Comparison of ENCODE assay signal across 22 mouse cellular contexts in the genomic region with DNA sequence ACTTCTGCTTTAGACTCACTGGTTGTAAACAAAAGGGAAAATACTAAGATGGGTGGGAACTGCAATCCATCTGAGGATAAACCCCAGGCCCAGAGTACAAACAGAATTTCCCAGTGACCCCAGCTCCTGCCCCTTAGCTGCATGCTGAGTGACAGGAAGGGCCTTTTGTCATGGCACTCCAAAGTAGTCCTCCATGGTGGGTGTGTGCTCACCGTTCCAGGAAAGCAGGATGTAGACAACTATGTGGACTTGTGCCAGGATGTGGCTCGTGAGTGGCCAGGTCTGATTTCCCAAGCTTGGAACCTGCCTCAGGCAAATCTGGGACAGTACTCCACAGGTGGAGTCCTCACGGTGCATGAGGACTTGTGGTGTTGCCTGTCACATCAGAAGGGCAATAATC.
DNase-seq lines count a peak whose midpoint lies in the region; ATAC-seq and TF ChIP-seq lines count a peak whose summit lies in the region.
"Had no signal": no experiment of that assay in that cellular context is flagged by ENCODE, and none has a peak within 500 bp of the region (broad histone marks: within the 10 kb centered on the region; RNA-seq: fewer than 3 reads in every experiment).

No protein-coding gene starts in this region.

- no peak for TF ChIP-seq EP300 in lung, postnatal 0 days (IDR thresholded peaks at IDR 0.05)

- DNase-seq in lung, postnatal 0 days (ENCODE audit: low spot score): peak; percentile 19
- DNase-seq in lung, postnatal 10 days: no peak
- DNase-seq in ES-CJ7 (ENCODE audit: low read depth, low spot score) (peak; percentile 16), R1 (ENCODE audit: low read depth, low spot score) (peak; percentile 57)
- DNase-seq in left cerebral cortex, adult 2 months (ENCODE audit: extremely low spot score in 1 of 2, low spot score in 2 of 2): no peak
- no peak for DNase-seq in spleen, postnatal 36 days (ENCODE audit: low spot score in 2 of 2)
- DNase-seq: adrenal gland, adult 8-10 months; adrenal gland, postnatal 14 days; adrenal gland, postnatal 36 days; cerebellum, adult 11-12 months; cerebellum, adult 2 months; cerebellum, adult 9-10 months; cerebellum, postnatal 10 days; cerebellum, postnatal 25 days; forebrain, postnatal 0 days had no signal

- no peaks in the 10 kb centered on the region for H3K27me3 ChIP-seq in lung, postnatal 0 days (replicated peaks; ENCODE audit: insufficient read depth, low read length)
- H3K27me3 ChIP-seq: embryonic facial prominence, embryonic 12.5 days; forebrain, embryonic 13.5 days; forebrain, embryonic 15.5 days; Patski had no signal

- intact Hi-C loops in left cerebral cortex, adult 2 months (cut with DNase I): no loop called here

- no peak for TF ChIP-seq CTCF in lung, postnatal 0 days (IDR thresholded peaks at IDR 0.05)
- TF ChIP-seq CTCF in left cerebral cortex, adult 2 months (IDR thresholded peaks at IDR 0.05): no peak

- H3K9me3 ChIP-seq in lung, postnatal 0 days (ENCODE audit: low read length): no peaks in the 10 kb centered on the region
- H3K9me3 ChIP-seq: embryonic facial prominence, embryonic 10.5 days; embryonic facial prominence, embryonic 12.5 days; forebrain, embryonic 13.5 days; forebrain, embryonic 15.5 days; G1E had no signal

- no peak overlapping the region for H3K9ac ChIP-seq in lung, postnatal 0 days (replicated peaks; ENCODE audit: low read depth)
- H3K9ac ChIP-seq: embryonic facial prominence, embryonic 12.5 days; forebrain, embryonic 13.5 days; forebrain, embryonic 15.5 days; forebrain, postnatal 0 days had no signal

- 33% methylated on average over 3 of the region's 3 CpGs for WGBS in lung, postnatal 0 days

- H3K4me2 ChIP-seq in lung, postnatal 0 days (replicated peaks; ENCODE audit: low read depth, low read length): no peak overlapping the region
- H3K4me2 ChIP-seq: embryonic facial prominence, embryonic 12.5 days; forebrain, embryonic 13.5 days; forebrain, embryonic 15.5 days had no signal

- no peak overlapping the region for H3K27ac ChIP-seq in lung, postnatal 0 days (ENCODE audit: low read length)
- H3K27ac ChIP-seq in left cerebral cortex, adult 2 months: no peak overlapping the region
- H3K27ac ChIP-seq: embryonic facial prominence, embryonic 10.5 days; embryonic facial prominence, embryonic 12.5 days; forebrain, embryonic 13.5 days; forebrain, embryonic 15.5 days had no signal

- no peak overlapping the region for H3K4me3 ChIP-seq in lung, postnatal 0 days (ENCODE audit: low read depth, low read length)
- no peak overlapping the region for H3K4me3 ChIP-seq in left cerebral cortex, adult 2 months
- H3K4me3 ChIP-seq: embryonic facial prominence, embryonic 10.5 days; embryonic facial prominence, embryonic 12.5 days; forebrain, embryonic 13.5 days; forebrain, embryonic 15.5 days had no signal

- no peaks in the 10 kb centered on the region for H3K36me3 ChIP-seq in lung, postnatal 0 days (ENCODE audit: insufficient read depth, low read length)
- H3K36me3 ChIP-seq: embryonic facial prominence, embryonic 10.5 days; embryonic facial prominence, embryonic 12.5 days; forebrain, embryonic 15.5 days; G1E had no signal

- no peaks in the 10 kb centered on the region for H3K4me1 ChIP-seq in lung, postnatal 0 days (ENCODE audit: insufficient read depth, low read depth, low read length)
- H3K4me1 ChIP-seq: embryonic facial prominence, embryonic 10.5 days; embryonic facial prominence, embryonic 12.5 days; forebrain, embryonic 13.5 days had no signal

- no peak for ATAC-seq in lung, postnatal 0 days
- ATAC-seq: activated CD4-positive, CD25-positive, alpha-beta regulatory T cell, adult 4 months; forebrain, embryonic 13.5 days; forebrain, embryonic 15.5 days; forebrain, postnatal 0 days; Patski had no signal

Comparison
In these comparisons a context has a peak if more than half of its experiments do, and no peak if none do; other contexts are left out.
1. DNase-seq: peak in lung, postnatal 0 days (single experiment), ES-CJ7 (single experiment) and R1 (single experiment); none in lung, postnatal 10 days (single experiment), left cerebral cortex, adult 2 months (0 of 2) and spleen, postnatal 36 days (0 of 2).